Comparison of ENCODE assay signal across 8 mouse cellular contexts in the genomic region with DNA sequence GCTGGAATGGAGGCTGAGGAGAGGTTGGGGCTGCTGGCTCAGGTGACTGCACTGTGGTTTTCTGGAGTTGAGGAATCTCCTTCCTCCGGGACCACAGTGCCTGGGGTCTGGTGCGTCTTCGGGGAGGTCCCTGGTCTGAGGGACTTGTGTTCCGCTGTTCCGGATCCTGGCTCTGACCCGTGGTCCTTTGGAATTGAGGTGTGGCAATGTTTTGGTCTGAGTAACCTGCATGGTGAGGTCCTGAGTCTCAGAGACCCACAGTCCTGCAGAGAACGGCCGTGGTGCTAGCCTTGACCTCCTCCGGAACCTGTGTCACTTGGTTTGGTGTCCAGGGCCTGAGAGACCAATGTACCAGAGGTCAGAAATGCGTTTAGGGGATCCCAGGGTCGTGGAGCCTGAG. TPM values are rescaled to one million over a fixed set of nuclear protein-coding genes. Genes with fewer than 3 reads are reported as not detected.
DNase-seq lines count a peak whose midpoint lies in the region; ATAC-seq and TF ChIP-seq lines count a peak whose summit lies in the region.

No protein-coding gene starts in this region.

- DNase-seq in embryo, embryonic 11 days: peak; percentile 8
- DNase-seq in embryo, embryonic 10.5 days (ENCODE audit: low spot score): no peak
- DNase-seq in 3T3-L1 (ENCODE audit: low read depth, low spot score): peak; percentile 30
- no peak for DNase-seq in embryonic facial prominence, embryonic 14.5 days (ENCODE audit: low spot score)
- no peak for DNase-seq in adrenal gland, adult 18-20 months (ENCODE audit: low spot score in 2 of 2)
- DNase-seq in left cerebral cortex, adult 11 months (ENCODE audit: low spot score): no peak

- peaks cover 18% of the 10 kb centered on the region for H3K4me1 ChIP-seq in embryonic facial prominence, embryonic 14.5 days (ENCODE audit: control insufficient read depth, insufficient read depth, low read length)
- peaks cover 36% of the 10 kb centered on the region for H3K4me1 ChIP-seq in kidney, embryonic 15.5 days

- peak overlapping the region; percentile 92 for H3K4me3 ChIP-seq in embryonic facial prominence, embryonic 14.5 days (ENCODE audit: low read depth, low read length)
- H3K4me3 ChIP-seq in kidney, embryonic 15.5 days (replicated peaks): peak overlapping the region; percentile 66
- peak overlapping the region; percentile 68 for H3K4me3 ChIP-seq in myocyte

- H3K36me3 ChIP-seq in embryonic facial prominence, embryonic 14.5 days (ENCODE audit: control insufficient read depth, insufficient read depth, low read length): peaks cover 22% of the 10 kb centered on the region
- H3K36me3 ChIP-seq in kidney, embryonic 15.5 days: peaks cover 28% of the 10 kb centered on the region
- H3K36me3 ChIP-seq in myocyte (ENCODE audit: control insufficient read depth, insufficient read depth): peaks cover 3% of the 10 kb centered on the region

- H3K4me2 ChIP-seq in embryonic facial prominence, embryonic 14.5 days (ENCODE audit: low read depth, low read length): peak overlapping the region; percentile 97
- peak overlapping the region; percentile 95 for H3K4me2 ChIP-seq in kidney, embryonic 15.5 days
- peak overlapping the region; percentile 84 for H3K4me2 ChIP-seq in myocyte (ENCODE audit: low read depth)

- peak overlapping the region; percentile 69 for H3K27ac ChIP-seq in embryonic facial prominence, embryonic 14.5 days (replicated peaks; ENCODE audit: low read depth, low read length)
- H3K27ac ChIP-seq in kidney, embryonic 15.5 days: peak overlapping the region; percentile 56; the same call in 1 of the 2 replicates

- under 1% methylated on average over 11 of the region's 11 CpGs for WGBS in embryonic facial prominence, embryonic 14.5 days
- WGBS in kidney, embryonic 15.5 days: 1% methylated on average over 11 of the region's 11 CpGs

- H3K79me2 ChIP-seq in myocyte (ENCODE audit: control insufficient read depth, insufficient read depth): peaks cover 39% of the 10 kb centered on the region

- H3K9ac ChIP-seq in embryonic facial prominence, embryonic 14.5 days (ENCODE audit: low read depth, low read length): peak overlapping the region; percentile 88
- peak overlapping the region; percentile 88 for H3K9ac ChIP-seq in kidney, embryonic 15.5 days

- ATAC-seq in embryonic facial prominence, embryonic 14.5 days (ENCODE audit: low read depth): no peak
- no peak for ATAC-seq in kidney, embryonic 15.5 days (replicated peaks; ENCODE audit: low FRiP score)

- H3K27me3 ChIP-seq in embryonic facial prominence, embryonic 14.5 days (replicated peaks; ENCODE audit: control insufficient read depth, insufficient read depth, low read length): no peaks in the 10 kb centered on the region
- H3K27me3 ChIP-seq in kidney, embryonic 15.5 days: no peaks in the 10 kb centered on the region
- H3K27me3 ChIP-seq in myocyte (ENCODE audit: control insufficient read depth, insufficient read depth, insufficient read length): no peaks in the 10 kb centered on the region

- no peak for TF ChIP-seq POLR2A in myocyte (IDR thresholded peaks at IDR 0.05; ENCODE audit: insufficient read length, low read depth)

- peak overlapping the region; percentile 53 for H3ac ChIP-seq in myocyte (ENCODE audit: control insufficient read depth, insufficient read length)

- H3K9me3 ChIP-seq in embryonic facial prominence, embryonic 14.5 days (ENCODE audit: control insufficient read depth, low read length): no peaks in the 10 kb centered on the region
- H3K9me3 ChIP-seq in kidney, embryonic 15.5 days (replicated peaks): no peaks in the 10 kb centered on the region

TF ChIP-seq in myocyte, 11 proteins besides CTCF, POLR2A, EP300 and RAD21:
- TF ChIP-seq MYOD1 (IDR thresholded peaks at IDR 0.05; ENCODE audit: control insufficient read depth in 1 of 3, insufficient read length in 2 of 3, low read depth in 2 of 3) (no peak), USF1 (IDR thresholded peaks at IDR 0.05; ENCODE audit: low read depth) (no peak), SRF (IDR thresholded peaks at IDR 0.05; ENCODE audit: control insufficient read depth, insufficient read length, low read depth) (no peak)

RNA-seq across cellular contexts. Expression of a gene that starts 0.5 kb away (rescaled TPM):
- 75.6 and 84.3 TPM in 2 replicates for polyA plus RNA-seq in embryonic facial prominence, embryonic 14.5 days (2014; fragmentation: Nextera tagmentation; extraction: Ambion mirVana)
- 123 and 141 TPM in 2 replicates for polyA plus RNA-seq in kidney, embryonic 15.5 days (2015; fragmentation: Nextera tagmentation; extraction: Ambion mirVana)
- 56.4 TPM for polyA plus RNA-seq in myocyte (2012; fragmentation: generic; extraction: Trizol)
- total RNA-seq in adrenal gland, adult 18-20 months (2021): 10 to 100 TPM; 53.9 to 67.0 TPM

RNA-seq across cellular contexts. Expression of a gene that starts 5.1 kb away (rescaled TPM):
- 32.7 and 39.8 TPM in 2 replicates for polyA plus RNA-seq in embryonic facial prominence, embryonic 14.5 days (2014; fragmentation: Nextera tagmentation; extraction: Ambion mirVana)
- 42.2 and 45.6 TPM in 2 replicates for polyA plus RNA-seq in kidney, embryonic 15.5 days (2015; fragmentation: Nextera tagmentation; extraction: Ambion mirVana)
- polyA plus RNA-seq in myocyte (2012; fragmentation: generic; extraction: Trizol): 54.3 TPM
- total RNA-seq in adrenal gland, adult 18-20 months (2021): 10 to 100 TPM; 63.6 to 77.6 TPM

RNA-seq across cellular contexts. Expression of a gene that starts 29.7 kb away (rescaled TPM):
- polyA plus RNA-seq in embryonic facial prominence, embryonic 14.5 days (2014; fragmentation: Nextera tagmentation; extraction: Ambion mirVana): 0.08 and 0.33 TPM in 2 replicates
- 0.08 and 0.12 TPM in 2 replicates for polyA plus RNA-seq in kidney, embryonic 15.5 days (2015; fragmentation: Nextera tagmentation; extraction: Ambion mirVana)
- polyA plus RNA-seq in myocyte (2012; fragmentation: generic; extraction: Trizol): 0.30 TPM
- 100 to 1,000 TPM in 1 of 2 experiments, 10 to 100 TPM in 1; 65.0 to 212 TPM for total RNA-seq in adrenal gland, adult 18-20 months (2021)

RNA-seq across cellular contexts. Expression of a gene that starts 37.5 kb away (rescaled TPM):
- 0.54 and 0.57 TPM in 2 replicates for polyA plus RNA-seq in embryonic facial prominence, embryonic 14.5 days (2014; fragmentation: Nextera tagmentation; extraction: Ambion mirVana)
- polyA plus RNA-seq in kidney, embryonic 15.5 days (2015; fragmentation: Nextera tagmentation; extraction: Ambion mirVana): 1.5 and 1.9 TPM in 2 replicates
- polyA plus RNA-seq in myocyte (2012; fragmentation: generic; extraction: Trizol): 0.06 TPM
- total RNA-seq in adrenal gland, adult 18-20 months (2021): 10 to 100 TPM; 53.7 to 67.4 TPM

RNA-seq across cellular contexts. Expression of a gene that starts 39.7 kb away (rescaled TPM):
- 14.2 and 16.5 TPM in 2 replicates for polyA plus RNA-seq in embryonic facial prominence, embryonic 14.5 days (2014; fragmentation: Nextera tagmentation; extraction: Ambion mirVana)
- 26.9 and 30.8 TPM in 2 replicates for polyA plus RNA-seq in kidney, embryonic 15.5 days (2015; fragmentation: Nextera tagmentation; extraction: Ambion mirVana)
- polyA plus RNA-seq in myocyte (2012; fragmentation: generic; extraction: Trizol): 8.0 TPM
- total RNA-seq in adrenal gland, adult 18-20 months (2021): 1 to 10 TPM; 2.1 to 2.3 TPM

Comparison
In these comparisons a context has a peak if more than half of its experiments do, and no peak if none do; other contexts are left out.
1. DNase-seq: peak in embryo, embryonic 11 days (single experiment) and 3T3-L1 (single experiment); none in embryo, embryonic 10.5 days (single experiment), embryonic facial prominence, embryonic 14.5 days (single experiment), adrenal gland, adult 18-20 months (0 of 2) and left cerebral cortex, adult 11 months (single experiment).
2. Peak in every context shown above with its lines, with median percentiles within 50 percentile points of each other: H3K4me2 ChIP-seq and H3K4me3 ChIP-seq.